Mouse (Mus musculus): Measurements from ENCODE around the gene Smg6. TPM values are rescaled to one million over a fixed set of nuclear protein-coding genes. Genes with fewer than 3 reads are reported as not detected.

The Smg6 gene
- polyA plus RNA-seq, 1 experiment from 2014 or later = 11.9 TPM

- no peak overlapping the region for H3K4me2 ChIP-seq (ENCODE audit: low read length)
- no peaks in the 10 kb centered on the region for H3K36me3 ChIP-seq (ENCODE audit: insufficient read depth, low read length)
- 52% methylated on average over 9 of the region's 9 CpGs for WGBS
- H3K27ac ChIP-seq = peak overlapping the region; percentile 8; the same call in 1 of the 2 replicates
- no peak overlapping the region for H3K4me3 ChIP-seq (replicated peaks; ENCODE audit: low read depth, low read length)
- TF ChIP-seq CTCF (IDR thresholded peaks at IDR 0.05; ENCODE audit: low read depth) = no peak
- ATAC-seq (replicated peaks; ENCODE audit: low FRiP score, low read depth) (no peak), DNase-seq (ENCODE audit: low spot score) (no peak)
- H3K9me3 ChIP-seq (replicated peaks; ENCODE audit: low read length) = no peaks in the 10 kb centered on the region
- H3K9ac ChIP-seq (ENCODE audit: low read depth, low read length) = no peak overlapping the region
- no peaks in the 10 kb centered on the region for H3K27me3 ChIP-seq (ENCODE audit: insufficient read depth, low read length)
- H3K4me1 ChIP-seq (replicated peaks; ENCODE audit: insufficient read depth, low read length) = no peaks in the 10 kb centered on the region; the same call in 1 of the 2 replicates
These were observed 278.8 kb downstream of the Smg6 start for GRCm38 (mm10) chr11:75204472-75204871.

GRCm38 (mm10) chr11:75206347-75206746, 280.7 kb downstream of the Smg6 start:
- WGBS = 72% methylated on average over 4 of the region's 4 CpGs
- ATAC-seq (replicated peaks; ENCODE audit: low FRiP score, low read depth) = no peak
- Histone ChIP-seq H3K36me3 (ENCODE audit: insufficient read depth, low read length) (no peaks in the 10 kb centered on the region), H3K4me2 (ENCODE audit: low read length) (no peak overlapping the region), H3K9me3 (replicated peaks; ENCODE audit: low read length) (no peaks in the 10 kb centered on the region), H3K4me1 (replicated peaks; ENCODE audit: insufficient read depth, low read length) (no peaks in the 10 kb centered on the region; the same call in 1 of the 2 replicates), H3K27ac (no peak overlapping the region), H3K27me3 (ENCODE audit: insufficient read depth, low read length) (no peaks in the 10 kb centered on the region), H3K4me3 (replicated peaks; ENCODE audit: low read depth, low read length) (no peak overlapping the region), H3K9ac (ENCODE audit: low read depth, low read length) (no peak overlapping the region)
- DNase-seq (ENCODE audit: low spot score) = no peak
- TF ChIP-seq CTCF (IDR thresholded peaks at IDR 0.05; ENCODE audit: low read depth) = no peak

GRCm38 (mm10) chr11:75209363-75209762, 283.7 kb downstream of the Smg6 start:
- no peak for TF ChIP-seq CTCF (IDR thresholded peaks at IDR 0.05; ENCODE audit: low read depth)
- no peak overlapping the region for H3K27ac ChIP-seq
- no peaks in the 10 kb centered on the region for H3K27me3 ChIP-seq (ENCODE audit: insufficient read depth, low read length)
- ATAC-seq (replicated peaks; ENCODE audit: low FRiP score, low read depth) (no peak), DNase-seq (ENCODE audit: low spot score) (no peak)
- H3K4me3 ChIP-seq (replicated peaks; ENCODE audit: low read depth, low read length) = no peak overlapping the region
- H3K36me3 ChIP-seq (ENCODE audit: insufficient read depth, low read length) = no peaks in the 10 kb centered on the region
- WGBS = 74% methylated on average over 4 of the region's 4 CpGs
- peaks cover 12% of the 10 kb centered on the region; the same call in 1 of the 2 replicates for H3K4me1 ChIP-seq (replicated peaks; ENCODE audit: insufficient read depth, low read length)
- no peaks in the 10 kb centered on the region for H3K9me3 ChIP-seq (replicated peaks; ENCODE audit: low read length)
- no peak overlapping the region for H3K9ac ChIP-seq (ENCODE audit: low read depth, low read length)
- no peak overlapping the region for H3K4me2 ChIP-seq (ENCODE audit: low read length)

GRCm38 (mm10) chr11:75210093-75210492, 284.5 kb downstream of the Smg6 start:
- H3K27ac ChIP-seq = no peak overlapping the region
- 89% methylated on average over 4 of the region's 4 CpGs for WGBS
- no peak for ATAC-seq (replicated peaks; ENCODE audit: low FRiP score, low read depth)

GRCm38 (mm10) chr11:75210755-75211154, 285.1 kb downstream of the Smg6 start:
- TF ChIP-seq CTCF (IDR thresholded peaks at IDR 0.05; ENCODE audit: low read depth) = no peak
- Histone ChIP-seq H3K4me1 (replicated peaks; ENCODE audit: insufficient read depth, low read length) (peaks cover 15% of the 10 kb centered on the region; the same call in 1 of the 2 replicates), H3K4me3 (replicated peaks; ENCODE audit: low read depth, low read length) (no peak overlapping the region)

More at GRCm38 (mm10) chr11:75210093-75210492, 284.5 kb downstream of the Smg6 start:
- TF ChIP-seq CTCF (IDR thresholded peaks at IDR 0.05; ENCODE audit: low read depth) = no peak
- no peak overlapping the region for H3K9ac ChIP-seq (ENCODE audit: low read depth, low read length)
- no peak for DNase-seq (ENCODE audit: low spot score)
- H3K4me3 ChIP-seq (replicated peaks; ENCODE audit: low read depth, low read length) = no peak overlapping the region
- H3K4me1 ChIP-seq (replicated peaks; ENCODE audit: insufficient read depth, low read length) = peaks cover 12% of the 10 kb centered on the region; the same call in 1 of the 2 replicates
- no peaks in the 10 kb centered on the region for H3K9me3 ChIP-seq (replicated peaks; ENCODE audit: low read length)
- H3K4me2 ChIP-seq (ENCODE audit: low read length) = no peak overlapping the region
- no peaks in the 10 kb centered on the region for H3K36me3 ChIP-seq (ENCODE audit: insufficient read depth, low read length)
- H3K27me3 ChIP-seq (ENCODE audit: insufficient read depth, low read length) = no peaks in the 10 kb centered on the region

GRCm38 (mm10) chr11:75212031-75212667, 286.5 kb downstream of the Smg6 start:
- Histone ChIP-seq H3K27me3 (ENCODE audit: insufficient read depth, low read length) (no peaks in the 10 kb centered on the region), H3K4me2 (ENCODE audit: low read length) (no peak overlapping the region), H3K4me1 (replicated peaks; ENCODE audit: insufficient read depth, low read length) (peaks cover 15% of the 10 kb centered on the region; the same call in 1 of the 2 replicates), H3K9me3 (replicated peaks; ENCODE audit: low read length) (no peaks in the 10 kb centered on the region), H3K4me3 (replicated peaks; ENCODE audit: low read depth, low read length) (no peak overlapping the region), H3K36me3 (ENCODE audit: insufficient read depth, low read length) (no peaks in the 10 kb centered on the region), H3K27ac (peak overlapping the region; percentile 72), H3K9ac (ENCODE audit: low read depth, low read length) (no peak overlapping the region)
- no peak for ATAC-seq (replicated peaks; ENCODE audit: low FRiP score, low read depth)
- no peak for TF ChIP-seq CTCF (IDR thresholded peaks at IDR 0.05; ENCODE audit: low read depth)
- no peak for DNase-seq (ENCODE audit: low spot score)
- 47% methylated on average over 8 of the region's 8 CpGs for WGBS

More at GRCm38 (mm10) chr11:75210755-75211154, 285.1 kb downstream of the Smg6 start:
- DNase-seq (ENCODE audit: low spot score) (no peak), ATAC-seq (replicated peaks; ENCODE audit: low FRiP score, low read depth) (no peak)
- Histone ChIP-seq H3K9me3 (replicated peaks; ENCODE audit: low read length) (no peaks in the 10 kb centered on the region), H3K27ac (no peak overlapping the region), H3K9ac (ENCODE audit: low read depth, low read length) (no peak overlapping the region), H3K36me3 (ENCODE audit: insufficient read depth, low read length) (no peaks in the 10 kb centered on the region), H3K27me3 (ENCODE audit: insufficient read depth, low read length) (no peaks in the 10 kb centered on the region), H3K4me2 (ENCODE audit: low read length) (no peak overlapping the region)
- WGBS = 69% methylated on average over 6 of the region's 6 CpGs
